Mouse (Mus musculus) embryo, embryonic 11 days (tissue): ENCODE data around the gene Gm19345.

ENCODE experiments used
- DNase-seq: peaks from one replicate; pipeline ENCODE4 v3.0.0-alpha.2; 2015

Gene Gm19345

GRCm38 (mm10) chr7:19829694-19830093 is 22.1 kb upstream of the Gm19345 start:
- no peak for DNase-seq

GRCm38 (mm10) chr7:19830682-19831156 is 21.1 kb upstream of the Gm19345 start:
- no peak for DNase-seq

- DNase-seq, result no peak
Observed at GRCm38 (mm10) chr7:19831837-19832236, 20.0 kb upstream of the Gm19345 start.

GRCm38 (mm10) chr7:19834055-19834454 is 17.7 kb upstream of the Gm19345 start:
- DNase-seq, result no peak

GRCm38 (mm10) chr7:19836843-19837242 is 15.0 kb upstream of the Gm19345 start:
- no peak for DNase-seq

- no peak for DNase-seq
Observed at GRCm38 (mm10) chr7:19840371-19840770, 11.4 kb upstream of the Gm19345 start.

- no peak for DNase-seq
Observed at GRCm38 (mm10) chr7:19840936-19841335, 10.9 kb upstream of the Gm19345 start.

GRCm38 (mm10) chr7:19841686-19842413 is 10.0 kb upstream of the Gm19345 start:
- no peak for DNase-seq

- no peak for DNase-seq
Observed at GRCm38 (mm10) chr7:19842885-19843504, 8.8 kb upstream of the Gm19345 start.

- peak; percentile 73 for DNase-seq
Observed at GRCm38 (mm10) chr7:19843561-19843960, 8.2 kb upstream of the Gm19345 start.

GRCm38 (mm10) chr7:19844521-19845171 is 7.2 kb upstream of the Gm19345 start:
- DNase-seq, result no peak

- DNase-seq, result no peak
Observed at GRCm38 (mm10) chr7:19853526-19853925, 1.7 kb downstream of the Gm19345 start.

- DNase-seq, result no peak
Observed at GRCm38 (mm10) chr7:19855663-19856062, 3.9 kb downstream of the Gm19345 start.

- DNase-seq, result no peak
Observed at GRCm38 (mm10) chr7:19856283-19856682, 4.5 kb downstream of the Gm19345 start.

- DNase-seq, result no peak
Observed at GRCm38 (mm10) chr7:19859740-19860139, 7.9 kb downstream of the Gm19345 start.

GRCm38 (mm10) chr7:19861199-19861598 is 9.4 kb downstream of the Gm19345 start, which contains the start of gene Ceacam16:
Ceacam16 (minus strand) TSS chr7:19861299.
- no peak for DNase-seq

GRCm38 (mm10) chr7:19864241-19864640 is 12.4 kb downstream of the Gm19345 start:
- DNase-seq, result no peak

- DNase-seq, result no peak
Observed at GRCm38 (mm10) chr7:19865246-19866036, 13.6 kb downstream of the Gm19345 start.

GRCm38 (mm10) chr7:19866490-19866889 is 14.7 kb downstream of the Gm19345 start:
- no peak for DNase-seq

- DNase-seq, result no peak
Observed at GRCm38 (mm10) chr7:19867751-19868399, 16.1 kb downstream of the Gm19345 start.

GRCm38 (mm10) chr7:19871137-19871621 is 19.4 kb downstream of the Gm19345 start:
- DNase-seq, result no peak

GRCm38 (mm10) chr7:19871943-19872601 is 20.3 kb downstream of the Gm19345 start:
- DNase-seq, result peak; percentile 42
